Mouse (Mus musculus): ENCODE results near the gene Dlg2. TPM values are rescaled to one million over a fixed set of nuclear protein-coding genes. Genes with fewer than 3 reads are reported as not detected.

The Dlg2 gene
- total RNA-seq, 2 experiments from 2014 or later, result 0.36 to 0.72 TPM

DNA sequence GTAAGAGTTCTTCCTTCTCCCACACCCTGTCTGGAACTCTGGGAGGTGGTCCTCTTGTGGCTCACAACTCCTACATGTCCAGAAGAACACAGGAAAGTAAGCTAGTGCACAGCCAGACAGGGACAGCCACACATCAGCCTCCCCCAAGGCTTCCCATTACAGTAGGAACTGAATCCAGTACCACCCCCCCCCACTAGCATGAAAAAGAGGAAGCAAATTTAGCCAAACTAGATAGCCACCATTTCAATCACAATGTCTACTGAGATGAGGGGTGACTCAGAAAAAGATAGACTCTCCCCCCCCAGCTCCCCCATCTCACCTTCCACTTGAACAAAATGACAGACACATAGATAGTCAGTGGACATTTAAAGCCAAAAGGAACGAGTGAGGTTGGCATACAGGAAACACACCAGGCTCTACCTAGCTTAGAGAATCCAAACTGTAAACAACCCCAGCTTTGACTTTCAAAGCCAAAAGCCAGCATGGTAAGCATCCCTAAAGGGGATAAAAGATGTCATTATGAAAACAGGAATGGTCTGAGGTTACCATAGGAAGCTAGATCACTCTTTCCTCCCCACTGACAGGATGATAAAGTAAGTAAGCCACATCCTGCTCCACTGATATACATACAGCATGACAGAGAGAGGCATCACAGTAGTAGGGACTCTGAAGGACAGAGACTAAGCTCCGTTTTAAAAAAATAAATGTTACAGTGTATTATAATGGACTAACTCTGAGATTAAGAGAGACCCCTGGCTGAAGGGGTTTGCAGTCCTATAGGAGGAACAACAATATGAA is 1986.8 kb downstream of the Dlg2 start:
- intact Hi-C loops (cut with DNase I), result no loop called here
- DNase-seq, result no peak

DNA sequence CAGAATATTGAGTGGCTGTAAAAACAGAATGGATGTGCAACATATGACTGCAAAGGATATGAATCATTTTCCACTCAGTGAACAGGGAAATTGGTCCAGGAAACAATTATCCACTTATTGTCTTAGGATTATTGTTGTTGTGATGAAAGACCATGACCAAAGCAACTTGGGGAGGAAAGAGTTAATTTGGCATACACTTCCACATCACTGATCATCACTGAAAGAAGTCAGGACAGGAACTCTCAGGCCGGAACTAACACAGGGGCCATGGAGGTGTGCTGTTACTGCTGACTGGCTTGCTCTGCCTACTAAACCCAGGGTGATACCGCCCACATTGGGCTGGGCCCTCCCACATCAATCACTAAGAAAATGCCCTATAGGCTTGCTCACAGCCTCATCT is 1987.8 kb downstream of the Dlg2 start:
- intact Hi-C loops (cut with DNase I), result no loop called here
- DNase-seq, result no peak

DNA sequence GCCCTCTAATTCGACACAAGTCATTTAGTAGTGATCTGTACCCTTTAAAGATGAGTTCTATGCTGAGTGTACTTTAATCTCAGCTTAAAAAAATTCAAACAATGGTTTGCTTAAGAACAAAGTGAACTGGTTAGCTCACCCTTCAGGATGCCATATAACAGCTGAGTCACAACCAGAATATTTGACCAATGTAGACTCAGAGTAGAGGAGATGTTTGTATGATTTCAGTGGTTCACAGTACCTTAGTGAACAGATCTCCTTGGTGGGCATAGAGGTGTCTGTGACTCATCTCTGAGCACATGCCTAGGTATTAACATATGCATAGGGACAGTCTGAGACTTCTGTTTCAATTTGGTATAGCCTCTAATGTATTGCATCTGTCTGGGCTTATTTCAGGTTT is 2002.7 kb downstream of the Dlg2 start:
- intact Hi-C loops (cut with DNase I), result no loop called here
- no peak for DNase-seq

DNA sequence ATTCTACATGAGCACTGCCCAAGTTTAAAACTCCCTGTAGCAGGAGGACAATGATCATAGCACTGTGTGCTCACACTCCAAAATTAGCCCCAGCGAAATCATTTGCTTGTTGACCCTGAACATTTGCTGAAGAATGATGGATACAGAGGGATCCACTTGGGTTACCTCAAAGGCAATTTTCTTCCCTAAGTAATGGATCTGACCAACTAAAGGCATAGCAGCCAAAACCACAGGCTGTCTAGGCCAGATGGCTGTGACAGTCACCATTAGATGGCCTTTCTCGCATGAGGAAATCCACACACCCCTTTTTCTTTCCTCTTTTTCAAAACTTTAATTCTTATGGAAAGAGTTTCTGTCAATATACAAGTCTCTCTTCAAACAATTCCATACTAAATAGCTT is 2003.3 kb downstream of the Dlg2 start:
- intact Hi-C loops (cut with DNase I), result no loop called here
- no peak for DNase-seq

DNA sequence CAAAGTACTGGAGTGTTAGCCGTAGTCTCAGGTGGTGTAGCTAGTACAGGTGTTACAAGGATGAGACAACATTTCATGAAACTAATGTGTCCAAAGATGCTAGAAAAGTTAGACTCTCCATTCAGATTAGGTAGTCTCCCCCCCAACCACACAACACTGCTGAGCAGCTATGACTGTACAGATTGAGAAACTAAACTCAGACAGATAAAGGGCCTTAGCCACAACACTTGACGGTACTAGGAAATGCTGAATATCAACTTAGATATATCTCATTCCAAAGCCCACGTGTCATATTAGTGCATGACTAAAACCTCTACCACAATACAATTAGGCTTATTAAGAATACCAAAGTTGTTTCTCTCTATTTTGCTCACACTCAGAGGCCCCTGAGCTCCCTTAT is 2006.9 kb downstream of the Dlg2 start:
- no peak for DNase-seq
- intact Hi-C loops (cut with DNase I), result no loop called here

DNA sequence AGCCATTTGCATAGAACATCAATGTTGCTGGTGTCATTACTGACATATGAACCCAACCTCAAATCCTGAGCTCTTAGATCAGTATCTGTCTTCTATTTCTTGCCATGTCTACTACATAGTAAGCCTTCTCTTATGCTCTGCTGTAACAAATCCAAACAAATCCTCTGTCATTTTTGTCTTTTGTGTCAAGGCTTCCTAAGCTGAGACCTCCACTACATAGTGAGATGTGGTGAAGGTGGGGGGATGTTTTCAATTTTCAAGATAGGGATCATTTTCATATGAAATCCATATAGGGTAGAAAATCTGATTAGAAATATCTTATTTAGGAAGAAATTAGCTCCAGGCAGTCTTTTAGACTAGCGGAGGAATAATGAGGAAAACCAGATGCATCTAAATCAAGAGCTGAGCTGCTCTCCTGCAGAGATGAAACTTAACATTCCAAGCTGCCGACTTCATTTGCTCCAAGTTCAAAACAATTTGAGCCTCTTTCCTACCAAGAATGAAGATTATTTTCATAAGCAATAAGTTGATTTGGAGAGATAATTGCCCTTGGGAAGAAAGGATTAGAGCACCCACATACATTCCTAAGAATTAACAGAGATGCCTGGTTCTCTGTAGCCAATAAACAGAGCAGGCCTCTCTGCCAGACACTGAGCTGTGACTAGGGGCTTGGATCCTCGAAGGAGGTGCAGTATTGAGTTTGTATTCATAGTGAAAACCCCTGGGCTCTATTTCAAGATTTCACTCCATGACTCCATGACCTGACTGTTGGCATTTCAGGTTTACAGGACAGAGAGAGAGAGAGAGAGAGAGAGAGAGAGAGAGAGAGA is 2009.6 kb downstream of the Dlg2 start:
- intact Hi-C loops (cut with DNase I), result no loop called here
- no peak for DNase-seq

DNA sequence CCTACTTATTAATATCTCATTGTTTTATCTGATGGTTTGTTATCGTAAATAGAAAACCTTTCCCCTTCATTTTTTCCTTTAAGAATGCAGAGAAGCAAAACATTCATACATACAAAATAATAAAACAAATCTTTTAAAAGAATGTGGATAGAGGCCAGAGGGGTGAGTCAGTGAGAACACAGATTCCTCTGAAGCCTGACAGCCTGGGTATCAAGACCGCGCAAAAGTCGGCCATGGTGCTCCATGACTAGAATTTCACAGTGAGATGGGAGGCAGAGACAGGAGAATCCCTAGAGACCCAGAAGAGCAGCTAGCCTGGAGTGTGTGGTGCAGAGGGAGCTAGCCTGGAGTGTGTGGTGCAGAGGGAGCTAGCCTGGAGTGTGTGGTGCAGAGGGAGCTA is 2010.4 kb downstream of the Dlg2 start:
- intact Hi-C loops (cut with DNase I), result no loop called here
- DNase-seq, result no peak

DNA sequence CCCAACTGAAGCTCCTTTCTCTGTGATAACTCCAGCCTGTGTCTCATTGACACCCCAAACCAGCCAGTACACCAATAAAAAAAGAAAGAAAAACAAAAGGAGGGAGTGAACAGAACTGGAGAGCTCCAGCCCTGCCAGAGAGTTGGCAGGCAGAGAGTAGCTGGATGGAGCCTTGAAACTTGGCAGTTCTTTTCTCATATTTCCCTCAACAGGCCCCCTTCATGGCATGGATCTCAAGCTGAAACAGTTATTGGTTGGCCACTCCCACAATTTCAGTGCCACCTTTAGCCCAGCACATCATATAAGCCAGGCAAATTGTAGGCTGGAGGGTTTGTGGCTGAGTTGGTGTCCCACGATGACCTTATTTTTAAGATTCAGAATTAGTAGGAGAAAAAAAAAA is 2015.8 kb downstream of the Dlg2 start:
- intact Hi-C loops (cut with DNase I), result no loop called here
- no peak for DNase-seq

DNA sequence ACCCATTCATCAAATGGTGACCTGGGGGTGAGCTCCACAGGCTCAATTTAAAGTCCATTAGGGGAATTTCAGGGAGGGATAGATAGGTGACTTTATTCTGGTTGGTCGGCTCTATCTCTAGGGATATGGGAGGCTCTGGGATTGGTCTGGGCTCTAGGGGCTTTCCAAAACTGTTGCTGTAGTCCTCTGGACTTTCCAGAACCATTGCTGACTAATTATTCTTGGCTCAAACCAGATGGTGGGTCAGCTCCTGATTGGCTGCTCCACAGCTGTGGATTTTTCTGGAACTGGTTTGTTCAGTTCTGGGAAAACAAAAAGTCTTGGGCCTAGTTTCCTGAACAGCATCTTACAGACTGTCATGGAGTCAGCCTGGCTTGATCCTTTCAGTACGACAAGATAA is 2017.0 kb downstream of the Dlg2 start:
- DNase-seq, result no peak
- intact Hi-C loops (cut with DNase I), result no loop called here

Other genes with a start within 250 kb of the Dlg2 start
- gene Ccdc83, start 210.9 kb upstream of the Dlg2 start, total RNA-seq (2021), result not detected
- 1 to 10 TPM; 5.1 to 5.3 TPM for gene Sytl2, start 174.4 kb upstream of the Dlg2 start, total RNA-seq (2021)
- gene Ccdc89, start 50.1 kb upstream of the Dlg2 start, total RNA-seq (2021), result not detected
- 10 to 100 TPM; 13.9 to 14.4 TPM for gene Crebzf, start 33.9 kb upstream of the Dlg2 start, total RNA-seq (2021)
- 100 to 1,000 TPM in 1 of 2 experiments, 10 to 100 TPM in 1; 88.9 to 106 TPM for gene Tmem126a, start 19.4 kb upstream of the Dlg2 start, total RNA-seq (2021)
- gene Tmem126b, start 671 bp upstream of the Dlg2 start, total RNA-seq (2021), result 10 to 100 TPM; 16.0 to 17.9 TPM

Data from gastrocnemius, postnatal 36 days (tissue).